Mouse (Mus musculus) spleen, adult 12 weeks (tissue): ENCODE measurements around the gene Tbx15.
"Not testable (repeated sequence)": the region's sequence is repeated elsewhere in the genome, so short reads cannot be mapped to it uniquely, and the experiment has no call there.

Source experiments
- DNase-seq: peaks from one replicate; pipeline ENCODE4 v3.0.0; 2022; ENCODE audit warnings: low spot score

Gene Tbx15

GRCm38 (mm10) chr3:99277973-99278580 lies 37.9 kb downstream of the Tbx15 start:
- no peak for DNase-seq

GRCm38 (mm10) chr3:99279718-99280117 lies 39.5 kb downstream of the Tbx15 start:
- DNase-seq, result no peak

DNA sequence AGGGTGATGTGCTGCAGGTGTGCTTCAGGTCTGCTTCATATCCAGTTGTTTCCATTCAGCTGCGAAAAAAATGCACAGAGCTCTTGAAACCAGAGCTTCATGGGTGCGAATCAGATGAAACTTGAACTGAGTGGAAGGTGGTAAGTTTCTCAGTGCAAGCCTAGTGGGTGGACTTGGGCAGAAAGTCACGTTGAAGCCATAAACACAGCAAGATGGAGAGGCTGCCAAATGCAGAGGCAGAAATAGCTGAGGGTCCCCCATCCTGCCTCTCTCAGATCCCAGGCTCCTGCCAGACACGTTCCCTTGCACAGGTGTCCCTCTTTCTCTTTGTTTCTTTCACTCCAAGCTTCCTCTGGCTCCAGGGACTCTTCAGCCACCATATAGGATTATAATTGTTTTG lies 41.3 kb downstream of the Tbx15 start:
- no peak for DNase-seq

DNA sequence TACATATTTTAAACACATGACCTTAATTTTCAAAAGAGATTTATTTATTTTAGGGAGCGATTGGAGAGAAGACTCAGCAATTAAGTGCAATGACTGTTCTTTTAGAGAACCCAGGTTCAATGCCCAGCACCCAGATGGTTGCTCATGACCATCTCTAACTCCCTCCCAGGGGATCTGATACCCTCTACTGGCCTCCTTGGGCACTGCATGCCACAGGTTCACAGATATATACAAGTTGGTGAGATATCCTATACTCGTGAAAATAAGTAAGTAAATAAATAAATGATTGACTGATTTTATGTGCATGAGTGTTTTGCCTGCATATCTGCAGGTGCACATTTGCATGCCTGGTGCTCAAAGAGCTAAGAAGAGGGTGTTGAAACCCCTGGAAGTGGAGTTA lies 48.1 kb downstream of the Tbx15 start:
- no peak for DNase-seq

DNA sequence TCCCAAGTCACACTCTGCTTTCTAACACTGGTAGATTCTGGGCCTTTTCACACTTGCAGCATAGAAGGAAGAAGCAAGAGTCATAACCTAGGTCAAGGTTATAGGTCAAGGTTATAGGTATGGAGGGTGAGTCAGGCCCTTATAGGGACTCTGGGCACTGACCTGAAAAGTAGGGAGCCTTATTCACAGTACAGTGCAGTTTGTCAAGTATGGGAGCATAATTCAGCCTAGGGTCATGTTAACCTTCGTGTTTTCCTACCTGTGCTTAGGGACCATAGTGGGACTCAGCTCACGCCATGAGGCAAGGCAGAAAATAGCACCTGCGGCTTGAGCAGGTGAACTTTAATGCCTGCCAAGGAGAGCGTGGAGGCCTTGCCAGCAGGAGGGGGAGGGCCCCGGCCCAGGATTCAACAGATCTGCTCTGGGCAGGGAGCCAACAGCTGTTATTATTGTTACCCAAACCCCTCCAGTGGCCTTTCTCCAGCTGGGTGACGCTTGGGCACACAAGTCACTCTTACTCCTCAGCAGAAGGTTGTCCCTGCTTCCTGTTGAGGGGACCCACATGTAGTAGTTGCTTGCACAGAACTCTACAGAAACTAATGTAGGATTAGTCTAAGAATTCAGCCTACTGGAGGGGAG lies 50.0 kb downstream of the Tbx15 start:
- DNase-seq, result no peak

- no peak for DNase-seq
Observed at GRCm38 (mm10) chr3:99290878-99291277, 50.7 kb downstream of the Tbx15 start.

GRCm38 (mm10) chr3:99291386-99291785 lies 51.2 kb downstream of the Tbx15 start:
- no peak for DNase-seq

- DNase-seq, result no peak
Observed at GRCm38 (mm10) chr3:99292531-99292931, 52.4 kb downstream of the Tbx15 start.

DNA sequence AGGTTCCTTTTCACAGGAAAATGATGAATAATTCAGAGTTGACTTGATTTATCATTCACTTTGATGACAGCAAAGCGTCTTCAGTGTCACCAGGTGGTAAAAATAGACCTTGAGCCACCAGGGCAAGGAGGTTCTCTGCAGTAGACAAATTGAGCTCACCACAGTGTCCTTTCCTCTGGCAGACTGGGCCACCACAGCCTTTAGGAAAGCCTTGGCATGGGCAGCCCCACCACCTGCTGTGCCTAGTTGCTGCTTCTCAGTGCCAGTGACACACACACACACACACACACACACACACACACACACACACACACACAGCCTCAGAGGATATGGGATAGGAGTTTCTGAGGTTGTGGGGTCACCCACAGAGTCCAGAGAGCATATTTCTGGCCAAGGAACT lies 54.0 kb downstream of the Tbx15 start:
- not testable (repeated sequence) for DNase-seq

- no peak for DNase-seq
Observed at GRCm38 (mm10) chr3:99295301-99295700, 55.1 kb downstream of the Tbx15 start.

- no peak for DNase-seq
Observed at GRCm38 (mm10) chr3:99296186-99296585, 56.0 kb downstream of the Tbx15 start.

DNA sequence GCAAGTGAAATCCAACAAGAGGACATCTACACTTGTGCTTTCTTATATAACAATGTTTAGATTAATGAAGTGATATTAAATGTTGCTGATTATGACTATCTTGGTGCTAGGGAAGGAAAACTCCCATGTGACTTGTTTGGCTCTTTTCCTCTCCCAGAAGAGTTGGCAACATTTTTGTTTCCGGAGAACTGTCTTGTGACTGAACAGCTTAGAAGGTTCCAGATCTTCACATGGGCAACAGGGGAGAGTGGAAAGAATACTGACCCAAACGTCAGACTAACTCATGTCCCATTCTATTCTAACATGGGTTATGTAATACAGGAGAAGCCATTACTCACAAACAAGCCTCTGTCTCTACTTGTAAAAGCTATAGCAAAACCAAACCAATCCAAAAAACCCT lies 60.7 kb downstream of the Tbx15 start:
- no peak for DNase-seq

- DNase-seq, result no peak
Observed at GRCm38 (mm10) chr3:99310877-99311276, 70.7 kb downstream of the Tbx15 start.

DNA sequence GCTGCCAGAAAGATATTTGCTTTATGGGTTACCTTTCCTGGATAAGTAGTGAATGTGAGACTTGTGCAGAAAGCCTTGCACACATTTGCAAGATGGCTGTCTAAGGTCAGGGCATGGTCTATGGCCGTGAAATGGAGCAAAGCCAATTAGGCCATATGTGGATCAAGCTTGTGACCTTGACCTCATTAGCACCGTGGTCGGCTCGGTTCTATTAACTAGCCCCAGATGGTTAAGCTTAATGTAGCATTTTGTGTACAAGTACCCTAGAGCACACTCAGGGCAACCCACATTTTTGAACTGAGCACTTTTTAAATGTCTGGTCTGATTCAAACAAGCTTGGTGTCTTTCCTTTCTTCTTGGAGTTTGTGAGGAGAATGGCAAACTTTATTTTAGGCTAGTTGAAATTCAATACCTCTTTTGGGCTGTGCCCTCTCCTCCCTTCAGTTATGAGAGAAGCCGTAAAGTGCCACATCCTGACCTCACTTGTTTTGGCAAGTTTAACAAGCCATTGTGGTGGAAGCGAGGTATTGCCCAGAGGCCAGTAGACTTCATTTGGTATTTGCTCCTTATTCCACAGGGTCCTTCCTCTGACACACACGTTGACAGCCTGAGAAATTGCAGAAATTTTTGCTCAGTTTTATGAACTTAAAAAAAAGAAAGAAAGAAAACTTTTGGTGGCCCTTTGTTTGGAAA lies 71.9 kb downstream of the Tbx15 start:
- no peak for DNase-seq

- DNase-seq, result no peak
Observed at GRCm38 (mm10) chr3:99322345-99322744, 82.2 kb downstream of the Tbx15 start.

- DNase-seq, result no peak
Observed at GRCm38 (mm10) chr3:99329316-99329715, 89.1 kb downstream of the Tbx15 start.

DNA sequence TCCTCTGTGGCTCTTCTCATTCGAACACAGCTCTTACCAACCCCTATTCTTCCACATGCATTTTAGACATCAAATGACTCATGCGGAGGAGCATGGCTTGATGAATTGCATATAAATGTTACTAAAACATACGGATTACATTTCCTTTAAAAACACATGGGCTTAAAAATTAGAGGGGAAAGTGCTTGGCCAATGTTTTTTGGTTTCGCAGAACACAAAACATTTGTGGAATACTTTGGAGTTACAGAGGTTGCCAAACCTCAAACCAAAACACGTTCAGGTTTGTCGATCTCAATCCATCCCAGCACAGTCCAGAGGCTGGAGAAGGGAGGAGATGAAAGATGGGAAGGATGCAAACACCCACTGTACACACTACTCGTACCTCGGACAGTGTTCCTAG lies 90.9 kb downstream of the Tbx15 start:
- DNase-seq, result no peak

DNA sequence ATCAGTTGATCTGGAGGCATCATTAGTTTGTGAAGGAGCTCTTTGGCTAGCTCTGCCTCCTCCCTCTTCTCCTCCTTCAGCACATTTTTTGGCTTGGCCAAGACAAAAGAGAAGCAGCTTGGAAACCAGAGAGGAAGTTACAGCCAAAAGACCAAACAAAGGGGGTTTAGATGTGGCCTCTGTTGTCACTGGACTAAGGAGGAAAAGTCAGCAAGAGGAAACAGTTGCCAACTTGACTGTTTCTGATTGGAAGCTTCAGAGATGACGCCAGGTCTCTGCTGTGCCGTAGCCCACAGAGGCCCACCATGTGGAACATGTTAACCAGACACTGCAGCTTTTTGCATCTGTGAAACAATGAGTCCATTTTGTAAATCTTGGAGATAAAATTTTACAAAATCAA lies 96.7 kb downstream of the Tbx15 start:
- no peak for DNase-seq

- no peak for DNase-seq
Observed at GRCm38 (mm10) chr3:99338756-99339155, 98.6 kb downstream of the Tbx15 start.

DNA sequence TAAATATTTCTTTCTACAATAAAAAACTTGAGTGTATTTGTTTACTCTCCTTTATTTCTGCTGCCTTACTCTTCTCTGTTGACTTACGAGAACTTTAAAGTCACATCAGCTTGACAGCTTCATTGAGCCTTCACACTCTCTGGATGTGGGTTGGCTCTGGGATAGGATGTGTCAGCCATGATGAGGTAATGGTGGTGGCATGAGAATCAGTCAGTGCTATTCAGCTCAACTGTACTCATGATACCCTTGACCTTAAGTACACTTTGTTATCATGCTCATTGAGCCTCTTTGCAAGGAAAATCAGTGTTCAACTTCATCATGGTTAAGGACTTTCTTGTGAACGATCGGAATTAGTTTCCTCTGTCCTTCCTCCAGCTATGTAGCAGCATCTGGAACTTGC lies 99.8 kb downstream of the Tbx15 start:
- DNase-seq, result no peak

- DNase-seq, result no peak
Observed at GRCm38 (mm10) chr3:99379616-99380250, 139.6 kb downstream of the Tbx15 start.

DNA sequence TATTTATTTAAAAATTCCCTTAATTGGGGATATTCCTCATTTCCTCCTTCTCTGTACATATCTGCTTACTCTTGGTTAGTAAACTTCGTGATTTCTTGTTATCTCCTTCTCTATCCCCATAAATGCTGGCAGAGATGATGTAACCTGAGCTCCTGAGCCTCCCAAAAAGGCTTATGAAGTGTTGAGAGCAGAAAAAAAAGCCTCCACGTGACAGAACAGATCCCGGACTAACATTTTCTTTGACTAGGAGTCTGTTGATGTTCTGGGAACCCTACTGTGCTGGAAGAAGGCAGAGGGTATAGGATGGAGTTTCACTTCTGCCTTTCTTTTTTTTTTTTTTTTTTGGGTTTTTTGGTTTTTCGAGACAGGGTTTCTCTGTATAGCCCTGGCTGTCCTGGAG lies 146.9 kb downstream of the Tbx15 start:
- no peak for DNase-seq
